Mouse (Mus musculus) heart, embryonic 12.5 days (tissue): Measurements from ENCODE around the gene Smim11. TPM values are rescaled to one million over a fixed set of nuclear protein-coding genes. Genes with fewer than 3 reads are reported as not detected.

ENCODE experiments used
- ATAC-seq: fragments of 200-750 bp; cut with Nextera tagmentation; 2 replicates; pipeline ENCODE4 v1.8.0; 2017; ENCODE audit warnings: moderate TSS enrichment, moderate library complexity; ENCODE audit not compliant: insufficient number of reproducible peaks, low FRiP score
- H3K27ac ChIP-seq: fragments of 300-500 bp; sonication (generic); 2 replicates; pipeline ENCODE4 v1.5.1; 2016; ENCODE audit warnings: mild to moderate bottlenecking, moderate library complexity; ENCODE audit not compliant: poor library complexity, severe bottlenecking
- H3K27me3 ChIP-seq: fragments of 300-500 bp; sonication (generic); replicated peaks from 2 replicates; pipeline ENCODE4 v1.6.1; 2016; ENCODE audit warnings: mild to moderate bottlenecking, moderate library complexity
- H3K36me3 ChIP-seq: fragments of 300-500 bp; sonication (generic); 2 replicates; pipeline ENCODE4 v1.6.1; 2016; ENCODE audit warnings: mild to moderate bottlenecking, moderate library complexity
- H3K4me1 ChIP-seq: fragments of 300-500 bp; sonication (generic); replicated peaks from 2 replicates; pipeline ENCODE4 v1.6.1; 2016; ENCODE audit warnings: mild to moderate bottlenecking
- H3K4me2 ChIP-seq: fragments of 300-500 bp; sonication (generic); 2 replicates; pipeline ENCODE4 v1.6.1; 2016; ENCODE audit warnings: mild to moderate bottlenecking, moderate library complexity
- H3K4me3 ChIP-seq: fragments of 300-500 bp; sonication (generic); 2 replicates; pipeline ENCODE4 v1.5.1; 2016; ENCODE audit warnings: mild to moderate bottlenecking
- H3K9ac ChIP-seq: fragments of 300-500 bp; sonication (generic); 2 replicates; pipeline ENCODE4 v1.6.1; 2016; ENCODE audit warnings: mild to moderate bottlenecking, moderate library complexity
- H3K9me3 ChIP-seq: fragments of 300-500 bp; sonication (generic); replicated peaks from 2 replicates; pipeline ENCODE4 v1.6.1; 2016; ENCODE audit warnings: mild to moderate bottlenecking, moderate library complexity
- WGBS: fragments of 180-500 bp; shearing (Covaris S2); methylation state at CpG from one replicate; pipeline ENCODE4 v1.1.7; 2016; 5-methylcytosine and 5-hydroxymethylcytosine counted together
- polyA plus RNA-seq: library from polyadenylated mRNA; unstranded; fragments of >200 nt; fragmentation: Nextera tagmentation; extraction: Ambion mirVana; gene quantifications from 2 replicates; pipeline ENCODE4 v1.2.1, GENCODE M21; 2016

Smim11 gene
- polyA plus RNA-seq, 1 experiment from 2014 or later, result 121 TPM

DNA sequence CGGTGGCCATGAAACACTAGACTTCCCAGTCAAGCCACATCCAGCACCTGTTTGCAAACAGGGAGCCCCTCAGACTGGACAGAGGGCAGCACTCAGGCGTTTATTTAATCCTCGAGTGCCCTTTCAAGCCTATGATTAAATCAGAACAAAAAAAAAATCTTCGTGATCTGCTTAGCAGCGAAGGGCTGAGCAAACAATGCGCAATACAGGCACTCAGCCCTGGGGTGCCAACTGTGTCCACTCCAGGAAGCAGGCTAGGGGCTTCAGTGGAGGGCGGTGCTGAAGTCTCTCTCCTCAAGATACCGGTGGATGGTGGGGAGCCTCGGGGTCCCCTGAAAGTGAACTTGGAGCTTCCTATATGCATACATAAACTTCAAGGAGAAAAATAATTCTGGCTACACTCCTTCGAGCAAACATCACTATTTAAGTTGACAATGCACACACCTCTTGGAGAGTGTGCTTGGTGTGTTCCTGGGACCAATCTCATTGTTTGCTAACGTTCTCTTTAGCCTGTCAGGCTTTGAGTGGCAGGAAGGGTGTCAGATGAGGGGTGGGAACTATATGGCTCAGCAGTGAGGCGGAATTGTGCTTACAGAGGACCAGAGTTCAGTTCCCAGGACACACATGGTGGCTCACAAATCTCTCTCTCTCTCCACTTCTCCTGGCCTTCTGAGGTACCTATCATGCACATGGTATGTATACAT lies 6.7 kb upstream of the Smim11 start:
- ATAC-seq, result no peak
- WGBS, result 61% methylated on average over 12 of the region's 12 CpGs

DNA sequence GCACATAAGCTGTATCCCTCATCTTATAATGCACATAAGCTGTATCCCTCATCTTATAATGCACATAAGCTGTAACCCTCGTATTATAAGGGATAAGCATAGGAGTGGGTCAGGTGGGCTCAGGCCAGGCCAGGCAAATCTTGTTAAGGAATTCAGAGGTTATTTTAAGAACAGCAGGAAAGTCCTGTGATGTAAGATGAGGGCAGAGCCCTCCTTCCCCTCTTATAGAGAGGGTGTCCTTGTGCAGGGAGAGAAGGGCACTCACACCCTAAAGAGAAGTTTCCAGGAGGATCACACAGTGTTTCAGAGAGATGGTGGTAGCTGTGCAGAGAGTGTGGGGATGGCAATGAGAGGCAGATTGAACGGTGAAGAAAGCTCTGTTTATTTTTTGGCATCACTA lies 5.8 kb upstream of the Smim11 start:
- peak overlapping the region; percentile 13; the same call in 1 of the 2 replicates for H3K9ac ChIP-seq
- peak overlapping the region; percentile 69 for H3K27ac ChIP-seq
- H3K9me3 ChIP-seq, result no peaks in the 10 kb centered on the region
- WGBS, result 31% methylated on average over 2 of the region's 2 CpGs
- no peaks in the 10 kb centered on the region for H3K36me3 ChIP-seq
- peak overlapping the region; percentile 29; the same call in 1 of the 2 replicates for H3K4me2 ChIP-seq
- no peak overlapping the region for H3K4me3 ChIP-seq
- no peaks in the 10 kb centered on the region for H3K27me3 ChIP-seq
- ATAC-seq, result peak; percentile 35; the same call in 1 of the 2 replicates
- peaks cover 12% of the 10 kb centered on the region for H3K4me1 ChIP-seq

More for the DNA sequence above, 6.7 kb upstream of the Smim11 start:
- H3K9ac ChIP-seq, result no peak overlapping the region
- H3K4me1 ChIP-seq, result peaks cover 12% of the 10 kb centered on the region
- H3K4me2 ChIP-seq, result no peak overlapping the region
- no peaks in the 10 kb centered on the region for H3K36me3 ChIP-seq
- no peaks in the 10 kb centered on the region for H3K27me3 ChIP-seq
- no peak overlapping the region for H3K4me3 ChIP-seq
- H3K9me3 ChIP-seq, result no peaks in the 10 kb centered on the region
- no peak overlapping the region for H3K27ac ChIP-seq

DNA sequence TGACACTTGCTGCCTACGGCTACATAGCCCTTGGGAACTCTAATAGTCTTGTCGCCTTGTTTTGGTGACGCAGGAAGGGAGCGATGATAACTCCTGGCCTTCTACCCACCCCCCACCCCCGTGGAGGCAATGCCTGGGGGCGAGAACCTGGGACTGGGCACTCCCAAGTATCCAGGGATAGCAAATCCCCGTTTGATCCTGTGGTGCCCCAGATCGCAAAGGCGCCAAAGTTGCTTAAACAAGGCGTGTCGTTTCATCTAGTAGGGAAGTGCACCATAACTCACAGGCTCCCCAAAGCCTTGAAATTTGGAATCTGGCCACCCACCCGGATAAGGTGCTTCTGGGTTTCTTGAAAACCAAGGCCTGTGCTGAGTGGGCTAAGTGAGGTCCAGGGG lies 323 bp downstream of the Smim11 start:
- Histone ChIP-seq H3K4me2 (peak overlapping the region; percentile 91), H3K36me3 (peaks cover 12% of the 10 kb centered on the region), H3K9ac (peak overlapping the region; percentile 87), H3K9me3 (no peaks in the 10 kb centered on the region), H3K4me1 (peaks cover 15% of the 10 kb centered on the region), H3K27me3 (no peaks in the 10 kb centered on the region), H3K4me3 (peak overlapping the region; percentile 77), H3K27ac (peak overlapping the region; percentile 72)
- ATAC-seq, result peak; percentile 73; the same call in 1 of the 2 replicates
- WGBS, result 1% methylated on average over 12 of the region's 12 CpGs

- Histone ChIP-seq H3K27me3 (no peaks in the 10 kb centered on the region), H3K4me3 (peak overlapping the region; percentile 77), H3K4me1 (peaks cover 15% of the 10 kb centered on the region), H3K36me3 (peaks cover 17% of the 10 kb centered on the region), H3K27ac (peak overlapping the region; percentile 72), H3K9me3 (no peaks in the 10 kb centered on the region), H3K9ac (peak overlapping the region; percentile 87), H3K4me2 (peak overlapping the region; percentile 91)
- 32% methylated on average over 5 of the region's 5 CpGs for WGBS
- ATAC-seq, result no peak
Measured at GRCm38 (mm10) chr16:92301989-92302388, 903 bp downstream of the Smim11 start.

GRCm38 (mm10) chr16:92302506-92302905 lies 1.4 kb downstream of the Smim11 start:
- ATAC-seq, result no peak
- Histone ChIP-seq H3K4me2 (peak overlapping the region; percentile 91), H3K4me3 (peak overlapping the region; percentile 77), H3K4me1 (peaks cover 15% of the 10 kb centered on the region), H3K27ac (peak overlapping the region; percentile 72), H3K9ac (0 out of 2 replicates have a peak overlapping the region, but pooled peaks have one; percentile 87), H3K27me3 (no peaks in the 10 kb centered on the region), H3K36me3 (peaks cover 22% of the 10 kb centered on the region), H3K9me3 (no peaks in the 10 kb centered on the region)
- 31% methylated on average over 5 of the region's 5 CpGs for WGBS

- Histone ChIP-seq H3K9me3 (no peaks in the 10 kb centered on the region), H3K4me1 (peaks cover 20% of the 10 kb centered on the region), H3K27me3 (no peaks in the 10 kb centered on the region), H3K27ac (no peak overlapping the region), H3K36me3 (peaks cover 44% of the 10 kb centered on the region), H3K4me3 (no peak overlapping the region), H3K9ac (no peak overlapping the region), H3K4me2 (no peak overlapping the region)
- ATAC-seq, result no peak
- WGBS, result 81% methylated on average over 2 of the region's 2 CpGs
Measured at GRCm38 (mm10) chr16:92305519-92305918, 4.4 kb downstream of the Smim11 start.

- 61% methylated on average over 3 of the region's 3 CpGs for WGBS
- no peak overlapping the region for H3K27ac ChIP-seq
- H3K4me3 ChIP-seq, result no peak overlapping the region
- peaks cover 6% of the 10 kb centered on the region for H3K4me1 ChIP-seq
- no peaks in the 10 kb centered on the region for H3K27me3 ChIP-seq
- H3K9ac ChIP-seq, result no peak overlapping the region
- H3K9me3 ChIP-seq, result no peaks in the 10 kb centered on the region
- peaks cover 65% of the 10 kb centered on the region for H3K36me3 ChIP-seq
- no peak for ATAC-seq
- no peak overlapping the region for H3K4me2 ChIP-seq
Measured at GRCm38 (mm10) chr16:92307947-92308346, 6.9 kb downstream of the Smim11 start.

- 64% methylated on average over 4 of the region's 4 CpGs for WGBS
- ATAC-seq, result no peak
Measured at GRCm38 (mm10) chr16:92309126-92309525, 8.0 kb downstream of the Smim11 start.

GRCm38 (mm10) chr16:92313953-92314741 lies 13.1 kb downstream of the Smim11 start:
- H3K4me2 ChIP-seq, result peak overlapping the region; percentile 16; the same call in 1 of the 2 replicates
- H3K4me1 ChIP-seq, result peaks cover 4% of the 10 kb centered on the region
- no peak overlapping the region for H3K27ac ChIP-seq
- 0 out of 2 replicates have a peak overlapping the region, but pooled peaks have one; percentile 27 for H3K9ac ChIP-seq
- H3K27me3 ChIP-seq, result no peaks in the 10 kb centered on the region
- no peak overlapping the region for H3K4me3 ChIP-seq
- peaks cover 35% of the 10 kb centered on the region for H3K36me3 ChIP-seq
- ATAC-seq, result peak; percentile 60
- 46% methylated on average over 13 of the region's 13 CpGs for WGBS
- 0 out of 2 replicates have a peak, but pooled peaks cover 4% of the 10 kb centered on the region for H3K9me3 ChIP-seq

More at GRCm38 (mm10) chr16:92309126-92309525, 8.0 kb downstream of the Smim11 start:
- Histone ChIP-seq H3K9ac (no peak overlapping the region), H3K4me3 (no peak overlapping the region), H3K27me3 (no peaks in the 10 kb centered on the region), H3K36me3 (peaks cover 70% of the 10 kb centered on the region), H3K4me1 (0 out of 2 replicates have a peak, but pooled peaks cover 5% of the 10 kb centered on the region), H3K4me2 (no peak overlapping the region), H3K27ac (no peak overlapping the region), H3K9me3 (no peaks in the 10 kb centered on the region)

- no peaks in the 10 kb centered on the region for H3K27me3 ChIP-seq
- peaks cover 20% of the 10 kb centered on the region for H3K36me3 ChIP-seq
- 0 out of 2 replicates have a peak, but pooled peaks cover 4% of the 10 kb centered on the region for H3K9me3 ChIP-seq
- H3K4me1 ChIP-seq, result peaks cover 4% of the 10 kb centered on the region
- no peak overlapping the region for H3K4me3 ChIP-seq
- H3K27ac ChIP-seq, result no peak overlapping the region
- no peak for ATAC-seq
- WGBS, result 60% methylated on average over 7 of the region's 7 CpGs
- no peak overlapping the region for H3K4me2 ChIP-seq
- no peak overlapping the region for H3K9ac ChIP-seq
Measured at GRCm38 (mm10) chr16:92316049-92316738, 15.1 kb downstream of the Smim11 start.
